Mouse (Mus musculus) liver, embryonic 14.5 days (tissue): ENCODE data around the gene H2-DMa. TPM values are rescaled to one million over a fixed set of nuclear protein-coding genes. Genes with fewer than 3 reads are reported as not detected.
"Not testable (repeated sequence)": the region's sequence is repeated elsewhere in the genome, so short reads cannot be mapped to it uniquely, and the experiment has no call there.

Experiments used
- ATAC-seq: fragments of 200-750 bp; cut with Nextera tagmentation; 2 replicates; pipeline ENCODE4 v1.8.0; 2017; ENCODE audit warnings: moderate number of reproducible peaks, mild to moderate bottlenecking, moderate library complexity; ENCODE audit not compliant: insufficient read depth
- DNase-seq, 3 experiments: peaks; one replicate each; pipeline ENCODE4 v3.0.0-alpha.2; 2012 to 2013; ENCODE audit warnings: low read depth in 3 of 3, low spot score in 3 of 3
- H3K27ac ChIP-seq: fragments of 300-500 bp; sonication (generic); 2 replicates; pipeline ENCODE4 v1.5.1; 2014; ENCODE audit warnings: moderate library complexity, mild to moderate bottlenecking, control low read depth, inconsistent platforms
- H3K27me3 ChIP-seq: fragments of 300-500 bp; sonication (generic); 2 replicates; pipeline ENCODE4 v1.6.1; 2014; ENCODE audit warnings: mild to moderate bottlenecking, low read length, moderate library complexity; ENCODE audit not compliant: control insufficient read depth, insufficient read depth
- H3K36me3 ChIP-seq: fragments of 300-500 bp; sonication (generic); replicated peaks from 2 replicates; pipeline ENCODE4 v1.6.1; 2014; ENCODE audit warnings: low read depth; ENCODE audit not compliant: control insufficient read depth, insufficient read depth
- H3K4me1 ChIP-seq, 2 experiments: fragments of 200-500 bp in 1 of 2; fragments of 300-500 bp in 1 of 2; sonication (generic) in 1 of 2; replicated peaks; 2 replicates each; pipeline ENCODE4 v1.6.1; 2012 to 2014; ENCODE audit warnings: antibody characterized with exemption in 1 of 2, inconsistent platforms in 1 of 2, low read length in 1 of 2; ENCODE audit not compliant: control insufficient read depth in 2 of 2, insufficient read depth in 2 of 2
- H3K4me2 ChIP-seq: fragments of 300-500 bp; sonication (generic); 2 replicates; pipeline ENCODE4 v1.6.1; 2014; ENCODE audit warnings: low read depth, mild to moderate bottlenecking, control low read depth, moderate library complexity
- H3K4me3 ChIP-seq, 2 experiments: fragments of 200-500 bp in 1 of 2; fragments of 300-500 bp in 1 of 2; sonication (generic) in 1 of 2; 2 replicates each; pipeline ENCODE4 v1.5.1; 2012 to 2014; ENCODE audit warnings: low read depth in 2 of 2, low read length in 2 of 2, mild to moderate bottlenecking in 2 of 2, control low read depth in 1 of 2, inconsistent platforms in 1 of 2, moderate library complexity in 1 of 2; ENCODE audit not compliant: insufficient read depth in 1 of 2
- H3K9ac ChIP-seq: fragments of 300-500 bp; sonication (generic); replicated peaks from 2 replicates; pipeline ENCODE4 v1.6.1; 2014; ENCODE audit warnings: mild to moderate bottlenecking, control low read depth, moderate library complexity
- H3K9me3 ChIP-seq: fragments of 300-500 bp; sonication (generic); 2 replicates; pipeline ENCODE4 v1.6.1; 2016; ENCODE audit warnings: low read length, mixed read lengths; ENCODE audit not compliant: control insufficient read depth
- CTCF ChIP-seq: IDR thresholded peaks from 2 replicates; pipeline ENCODE4 v1.5.1; 2016; ENCODE audit warnings: antibody characterized with exemption, low read depth, control low read depth
- EP300 ChIP-seq: IDR thresholded peaks from 2 replicates; pipeline ENCODE4 v1.6.1; 2016; ENCODE audit warnings: antibody characterized with exemption, low read depth
- WGBS: fragments of 180-500 bp; shearing (Covaris S2); extraction: QIAGEN DNeasy Blood & Tissue Kit; methylation state at CpG from one replicate; pipeline ENCODE4 v1.1.7; 2014; ENCODE audit not compliant: insufficient replicate concordance; 5-methylcytosine and 5-hydroxymethylcytosine counted together
- polyA plus RNA-seq, 2 experiments: library from polyadenylated mRNA; depleted of rRNA in 1 of 2; stranded (reverse) in 1 of 2; unstranded in 1 of 2; fragments of >200 nt; fragmentation: Nextera tagmentation in 1 of 2; extraction: Ambion mirVana in 1 of 2; gene quantifications; 2 replicates each; pipeline versions ENCODE4 v1.2.1 to v1.2.3; 2012 to 2014

The H2-DMa gene
- polyA plus RNA-seq, 2 experiments, result 3.1 to 4.4 TPM

DNA sequence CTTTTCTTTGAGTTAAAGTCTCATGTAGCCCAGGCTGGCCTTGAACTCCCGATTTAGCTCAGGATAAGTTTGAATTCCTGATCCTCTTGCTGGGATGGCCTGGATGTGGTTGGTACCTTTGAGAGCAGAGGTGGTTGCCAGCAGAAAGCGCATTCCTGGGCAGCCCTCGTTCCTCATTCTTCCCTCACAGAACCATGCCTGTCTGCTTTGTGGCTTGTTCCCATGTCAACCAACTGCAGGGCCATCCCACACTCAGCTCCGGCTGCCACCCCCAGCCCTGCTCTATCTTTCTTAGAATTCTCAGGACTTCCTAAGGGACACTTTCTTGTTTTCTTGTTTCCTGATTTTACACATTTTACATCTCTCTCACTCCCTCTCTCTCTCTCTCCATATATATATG, 22.1 kb downstream of the H2-DMa start:
- 41% methylated on average over 4 of the region's 4 CpGs for WGBS
- TF ChIP-seq EP300, result no peak
- no peak for TF ChIP-seq CTCF
- no peak overlapping the region for H3K4me3 ChIP-seq
- H3K9ac ChIP-seq, result no peak overlapping the region
- no peak overlapping the region for H3K4me2 ChIP-seq
- ATAC-seq, result no peak
- no peak for DNase-seq
- H3K27me3 ChIP-seq, result peaks cover 19% of the 10 kb centered on the region
- peaks cover 3 to 10% of the 10 kb centered on the region in 2 experiments; a peak in 3 of 4 replicates for H3K4me1 ChIP-seq
- H3K36me3 ChIP-seq, result no peaks in the 10 kb centered on the region
- no peaks in the 10 kb centered on the region for H3K9me3 ChIP-seq
- no peak overlapping the region for H3K27ac ChIP-seq

GRCm38 (mm10) chr17:34142456-34143010, 23.2 kb downstream of the H2-DMa start:
- H3K27me3 ChIP-seq, result peaks cover 19% of the 10 kb centered on the region
- no peaks in the 10 kb centered on the region for H3K36me3 ChIP-seq
- DNase-seq (no peak), ATAC-seq (no peak)
- 54% methylated on average over 7 of the region's 7 CpGs for WGBS
- H3K27ac ChIP-seq, result no peak overlapping the region
- no peak overlapping the region for H3K9ac ChIP-seq
- no peak overlapping the region for H3K4me3 ChIP-seq
- TF ChIP-seq EP300, result no peak
- TF ChIP-seq CTCF, result no peak
- H3K4me1 ChIP-seq, result peaks cover 3 to 10% of the 10 kb centered on the region in 2 experiments; a peak in 3 of 4 replicates
- no peaks in the 10 kb centered on the region for H3K9me3 ChIP-seq
- H3K4me2 ChIP-seq, result no peak overlapping the region

- peaks cover 3 to 10% of the 10 kb centered on the region in 2 experiments; a peak in 3 of 4 replicates for H3K4me1 ChIP-seq
- H3K4me3 ChIP-seq, result no peak within 1 kb of the TSS
- TF ChIP-seq EP300 (no peak), CTCF (no peak)
- DNase-seq (no peak), ATAC-seq (peak; percentile 42; the same call in 1 of the 2 replicates)
- no peak within 1 kb of the TSS for H3K9ac ChIP-seq
- H3K4me2 ChIP-seq, result no peak within 1 kb of the TSS
- 10% methylated on average over 7 of the region's 7 CpGs for WGBS
- peaks cover 19% of the 10 kb centered on the region for H3K27me3 ChIP-seq
- no peaks in the 10 kb centered on the region for H3K9me3 ChIP-seq
- H3K36me3 ChIP-seq, result no peaks in the 10 kb centered on the region
- no peak within 1 kb of the TSS for H3K27ac ChIP-seq
Observed at GRCm38 (mm10) chr17:34143033-34143432, 23.7 kb downstream of the H2-DMa start, which contains the start of gene H2-DMb2. TSS of gene H2-DMb2 (plus strand) at chr17:34143307.

DNA sequence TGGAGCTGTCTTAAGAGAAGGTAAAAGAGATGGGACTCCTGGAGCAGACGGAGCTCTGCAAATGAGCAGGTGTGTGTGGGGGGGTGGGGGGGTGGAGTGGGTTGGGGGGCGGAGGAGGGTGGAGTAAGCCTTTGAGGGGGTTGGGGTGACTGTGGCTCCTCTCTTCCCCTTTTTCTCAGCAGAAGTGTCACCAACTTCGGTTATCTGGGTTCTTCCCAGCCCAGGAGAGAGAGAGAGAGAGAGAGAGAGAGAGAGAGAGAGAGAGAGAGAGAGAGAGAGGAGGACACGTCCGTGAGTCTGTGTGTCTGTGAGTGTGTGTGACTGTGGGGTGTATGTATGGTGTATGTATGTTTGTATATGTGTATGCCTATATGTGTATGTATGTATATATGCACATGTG, 24.1 kb downstream of the H2-DMa start:
- H3K27me3 ChIP-seq, result peaks cover 19% of the 10 kb centered on the region
- peaks cover 3 to 10% of the 10 kb centered on the region in 2 experiments; a peak in 3 of 4 replicates for H3K4me1 ChIP-seq
- TF ChIP-seq EP300 (no peak), CTCF (no peak)
- no peaks in the 10 kb centered on the region for H3K9me3 ChIP-seq
- H3K36me3 ChIP-seq, result no peaks in the 10 kb centered on the region
- no peak overlapping the region for H3K4me2 ChIP-seq
- 17% methylated on average over 4 of the region's 5 CpGs for WGBS
- no peak for DNase-seq
- no peak overlapping the region for H3K4me3 ChIP-seq
- H3K9ac ChIP-seq, result no peak overlapping the region
- ATAC-seq, result no peak
- H3K27ac ChIP-seq, result no peak overlapping the region

- not testable (repeated sequence) for H3K27ac ChIP-seq, H3K9me3 ChIP-seq, H3K4me2 ChIP-seq, H3K4me3 ChIP-seq, H3K4me1 ChIP-seq, ATAC-seq, H3K9ac ChIP-seq, DNase-seq, H3K36me3 ChIP-seq
- WGBS, result 81% methylated on average over 4 of the region's 4 CpGs
- H3K27me3 ChIP-seq, result peaks cover 12% of the 10 kb centered on the region
Observed at GRCm38 (mm10) chr17:34144221-34144620, 24.9 kb downstream of the H2-DMa start.
